Mouse (Mus musculus): ENCODE measurements around the gene Sbf2. TPM values are rescaled to one million over a fixed set of nuclear protein-coding genes. Genes with fewer than 3 reads are reported as not detected.
"Not testable (repeated sequence)": the region's sequence is repeated elsewhere in the genome, so short reads cannot be mapped to it uniquely, and the experiment has no call there.

Sbf2 gene
- polyA plus RNA-seq, 1 experiment = 49.9 TPM

DNA sequence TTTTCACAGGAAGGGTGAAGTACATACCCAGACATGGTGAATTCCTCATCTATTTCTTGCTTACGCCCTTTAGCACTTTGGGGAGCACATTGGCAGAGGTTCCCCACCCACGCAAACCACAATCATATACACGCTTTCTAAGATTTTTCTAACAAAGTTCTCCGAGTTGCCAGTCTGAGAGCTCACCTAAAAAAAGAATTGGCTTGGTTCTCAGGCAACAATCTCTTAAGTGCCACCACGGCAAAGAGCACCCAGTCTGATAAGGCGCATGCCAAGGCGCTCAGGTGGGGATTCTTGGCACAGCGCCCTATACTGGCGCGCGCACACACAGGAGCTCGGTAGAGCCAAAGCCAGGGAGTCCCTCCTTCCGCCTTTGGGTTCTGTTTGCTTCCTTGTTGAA, 10.2 kb upstream of the Sbf2 start:
- no peak overlapping the region for H3K27ac ChIP-seq (ENCODE audit: insufficient read depth, low read depth, low read length)
- H3K4me1 ChIP-seq (ENCODE audit: control insufficient read depth, insufficient read depth, low read length) = peaks cover 11% of the 10 kb centered on the region
- TF ChIP-seq POLR2A (IDR thresholded peaks at IDR 0.05; ENCODE audit: borderline replicate concordance, low read depth, low read length) (no peak), CTCF (IDR thresholded peaks at IDR 0.05; ENCODE audit: low read depth, low read length) (no peak)
- H3K4me3 ChIP-seq (ENCODE audit: insufficient read depth, low read length) = no peak overlapping the region

DNA sequence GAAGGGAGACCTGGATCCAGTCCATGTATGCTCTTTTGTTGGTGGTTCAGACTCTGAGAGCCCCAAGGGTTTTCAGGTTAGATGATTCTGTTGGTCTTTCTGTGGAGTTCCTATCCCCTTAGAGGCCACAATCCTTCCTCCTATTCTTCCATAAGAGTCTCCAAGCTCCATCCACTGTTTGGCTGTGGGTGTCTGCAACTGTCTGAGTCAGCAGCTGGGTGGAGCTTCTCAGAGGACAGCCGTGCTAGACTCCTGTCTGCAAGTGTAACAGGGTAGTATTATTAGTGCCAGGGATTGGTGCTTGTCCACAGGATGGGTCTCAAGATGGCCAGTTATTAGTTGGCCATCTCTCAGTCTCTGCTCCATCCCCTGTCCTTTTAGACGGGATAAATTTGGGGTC, 9.3 kb upstream of the Sbf2 start:
- peaks cover 13% of the 10 kb centered on the region for H3K4me1 ChIP-seq (ENCODE audit: control insufficient read depth, insufficient read depth, low read length)
- TF ChIP-seq CTCF (IDR thresholded peaks at IDR 0.05; ENCODE audit: low read depth, low read length) (no peak), POLR2A (IDR thresholded peaks at IDR 0.05; ENCODE audit: borderline replicate concordance, low read depth, low read length) (no peak)
- H3K27ac ChIP-seq (ENCODE audit: insufficient read depth, low read depth, low read length) = no peak overlapping the region
- H3K4me3 ChIP-seq (ENCODE audit: insufficient read depth, low read length) = no peak overlapping the region

DNA sequence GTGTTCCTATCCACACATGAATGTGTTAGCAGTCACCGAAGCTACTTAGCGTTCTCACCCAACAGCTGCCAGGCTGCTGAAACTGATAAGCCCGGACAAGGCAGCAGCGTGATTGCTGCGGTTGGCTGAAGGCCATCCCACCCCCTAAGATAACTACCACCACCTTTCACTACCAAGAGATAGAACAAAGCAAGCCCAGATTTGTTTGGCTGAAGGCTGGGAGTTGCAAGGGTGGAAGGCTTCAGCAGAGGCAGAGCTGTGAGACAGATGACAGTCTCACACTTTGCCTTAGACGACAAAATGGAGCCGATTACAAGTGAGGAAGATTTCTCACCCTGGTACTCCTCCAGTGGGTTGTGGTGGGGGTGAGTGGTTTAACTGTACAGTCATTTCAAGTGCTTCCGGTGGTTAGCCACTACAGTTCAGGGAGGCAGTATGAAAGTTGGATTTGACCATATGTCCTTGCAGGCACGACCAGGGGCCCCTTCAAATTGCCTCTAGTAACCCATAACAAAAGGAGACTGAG, 4.4 kb upstream of the Sbf2 start:
- Histone ChIP-seq H3K4me3 (ENCODE audit: insufficient read depth, low read length) (no peak overlapping the region), H3K4me1 (ENCODE audit: control insufficient read depth, insufficient read depth, low read length) (peaks cover 22% of the 10 kb centered on the region), H3K27ac (ENCODE audit: insufficient read depth, low read depth, low read length) (no peak overlapping the region)
- TF ChIP-seq POLR2A (IDR thresholded peaks at IDR 0.05; ENCODE audit: borderline replicate concordance, low read depth, low read length) (no peak), CTCF (IDR thresholded peaks at IDR 0.05; ENCODE audit: low read depth, low read length) (no peak)

DNA sequence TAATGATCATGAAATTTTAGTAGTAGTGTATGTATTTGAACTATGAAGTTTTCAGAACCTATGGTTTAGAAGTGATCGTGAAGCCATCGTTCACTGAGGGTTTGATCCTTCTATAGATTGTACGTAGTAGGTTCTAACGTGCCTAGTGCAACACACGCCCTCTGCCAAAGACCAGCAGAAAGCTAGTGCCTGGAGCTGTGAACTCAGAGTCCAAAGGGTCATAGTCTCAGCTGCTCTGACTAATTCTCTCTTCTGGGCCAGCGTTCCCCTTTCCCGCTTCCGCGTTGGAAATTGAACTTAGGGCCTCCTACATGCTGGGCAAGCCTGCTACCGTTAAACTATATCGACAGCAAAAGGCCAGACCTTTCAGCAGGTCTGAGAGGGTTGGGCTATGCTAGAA, 1.1 kb upstream of the Sbf2 start:
- no peak for TF ChIP-seq POLR2A (IDR thresholded peaks at IDR 0.05; ENCODE audit: borderline replicate concordance, low read depth, low read length)
- TF ChIP-seq CTCF (IDR thresholded peaks at IDR 0.05; ENCODE audit: low read depth, low read length) = no peak
- peaks cover 34% of the 10 kb centered on the region for H3K4me1 ChIP-seq (ENCODE audit: control insufficient read depth, insufficient read depth, low read length)
- 0 out of 2 replicates have a peak overlapping the region, but pooled peaks have one; percentile 8 for H3K4me3 ChIP-seq (ENCODE audit: insufficient read depth, low read length)
- H3K27ac ChIP-seq (ENCODE audit: insufficient read depth, low read depth, low read length) = peak overlapping the region; percentile 87

DNA sequence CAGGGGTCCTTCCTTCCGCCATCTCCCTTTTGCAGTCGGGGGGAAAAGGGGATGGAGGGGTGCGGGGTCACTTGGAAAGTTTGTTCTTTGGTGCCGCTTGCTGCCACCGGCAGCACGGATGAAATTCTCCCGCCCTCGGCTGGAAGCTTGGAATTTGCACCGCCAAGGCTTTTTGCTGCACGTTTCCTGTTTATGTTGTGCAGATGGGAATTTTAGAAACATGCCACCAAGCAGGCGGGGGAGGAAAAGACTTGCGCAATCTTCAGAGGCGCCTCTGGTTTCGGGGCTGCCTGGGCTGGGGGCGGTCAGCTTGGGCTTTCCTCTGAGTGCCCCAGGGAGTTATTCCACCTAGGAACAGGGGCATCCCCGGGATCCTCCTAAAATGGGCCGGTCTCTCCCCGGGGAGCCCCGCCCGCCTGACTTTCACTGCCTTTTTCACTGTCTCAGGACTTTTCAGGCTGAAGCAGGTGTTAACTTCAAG, 469 bp upstream of the Sbf2 start:
- Histone ChIP-seq H3K27ac (ENCODE audit: insufficient read depth, low read depth, low read length) (peak overlapping the region; percentile 87), H3K4me1 (ENCODE audit: control insufficient read depth, insufficient read depth, low read length) (peaks cover 31% of the 10 kb centered on the region), H3K4me3 (ENCODE audit: insufficient read depth, low read length) (peak overlapping the region; percentile 72)
- TF ChIP-seq CTCF (IDR thresholded peaks at IDR 0.05; ENCODE audit: low read depth, low read length) (no peak), POLR2A (IDR thresholded peaks at IDR 0.05; ENCODE audit: borderline replicate concordance, low read depth, low read length) (no peak)

DNA sequence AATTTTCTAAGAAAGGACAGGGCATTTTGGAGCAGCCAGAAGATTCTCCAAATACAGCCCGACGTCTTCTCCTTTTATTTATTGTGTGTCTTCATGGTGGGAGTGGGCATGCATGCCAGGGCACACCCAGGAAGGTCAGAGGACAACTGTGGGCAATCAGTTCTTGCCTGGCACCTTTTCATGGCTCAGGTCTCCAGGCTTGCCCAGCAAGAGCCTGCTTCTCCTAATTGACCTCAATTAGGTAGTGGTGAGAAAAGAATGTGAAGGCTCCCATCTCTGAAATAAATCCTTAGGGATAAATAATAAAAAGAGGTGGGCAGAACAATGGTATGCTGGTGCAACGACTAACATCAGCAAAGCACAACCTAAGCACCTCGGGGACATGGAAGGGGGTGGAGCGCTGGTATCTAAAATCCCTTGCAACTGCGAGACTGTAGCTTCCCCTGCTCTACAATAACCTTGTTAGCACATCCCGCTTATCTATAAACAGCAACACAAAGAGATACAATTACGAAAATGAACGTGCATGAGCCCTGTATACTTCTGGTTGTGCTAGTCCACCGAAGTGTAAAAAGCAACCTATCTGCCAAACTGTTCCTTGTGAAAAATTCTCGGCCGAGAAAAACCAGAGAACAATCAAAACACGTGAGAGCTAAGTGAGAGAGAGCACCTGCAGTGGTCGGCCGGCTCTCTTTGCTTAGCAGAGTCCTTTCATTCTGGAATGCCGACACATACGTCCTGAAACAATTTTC, 1.2 kb downstream of the Sbf2 start:
- peaks cover 22% of the 10 kb centered on the region for H3K4me1 ChIP-seq (ENCODE audit: control insufficient read depth, insufficient read depth, low read length)
- peak overlapping the region; percentile 72 for H3K4me3 ChIP-seq (ENCODE audit: insufficient read depth, low read length)
- TF ChIP-seq POLR2A (IDR thresholded peaks at IDR 0.05; ENCODE audit: borderline replicate concordance, low read depth, low read length) = no peak
- TF ChIP-seq CTCF (IDR thresholded peaks at IDR 0.05; ENCODE audit: low read depth, low read length) = no peak
- H3K27ac ChIP-seq (ENCODE audit: insufficient read depth, low read depth, low read length) = peak overlapping the region; percentile 87

DNA sequence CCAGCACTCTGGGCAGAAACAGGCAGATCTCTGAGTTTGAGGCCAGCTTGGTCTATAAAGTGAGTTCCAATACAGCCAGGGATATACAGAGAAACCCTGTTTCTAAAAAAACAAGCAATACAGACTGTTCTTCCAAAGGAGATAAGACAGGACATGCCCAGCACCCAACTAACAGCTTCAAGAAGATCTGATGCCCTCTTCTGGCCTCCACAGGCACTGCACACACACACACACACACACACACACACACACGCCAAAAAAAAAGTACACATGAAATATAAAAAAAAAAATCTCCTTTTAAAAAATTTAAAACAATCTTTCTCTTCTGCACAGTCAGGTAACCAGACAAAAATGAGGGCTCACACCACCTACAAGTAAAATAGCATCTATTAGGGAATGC, 7.8 kb downstream of the Sbf2 start:
- H3K4me3 ChIP-seq (ENCODE audit: insufficient read depth, low read length) = no peak overlapping the region

DNA sequence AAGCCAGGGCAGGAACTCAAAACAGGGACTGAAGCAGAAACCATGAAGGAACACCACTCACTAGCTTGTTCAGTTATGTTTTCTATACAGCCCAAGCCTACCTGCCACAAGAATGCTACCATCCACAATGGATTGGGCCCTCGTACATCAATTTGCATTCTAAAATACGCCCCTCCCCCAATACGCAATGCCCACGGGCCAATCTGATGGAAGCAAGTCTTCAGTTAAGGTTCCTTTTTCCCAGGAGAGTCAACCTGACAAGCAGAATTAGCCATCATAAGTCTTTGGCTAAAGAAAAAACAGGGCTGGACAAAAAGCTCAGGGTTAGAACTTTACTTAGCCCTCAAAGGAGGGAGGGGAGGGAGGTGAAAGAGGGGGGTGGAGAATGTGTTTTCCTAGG, 9.2 kb downstream of the Sbf2 start:
- no peak overlapping the region for H3K27ac ChIP-seq (ENCODE audit: insufficient read depth, low read depth, low read length)
- peaks cover 4% of the 10 kb centered on the region for H3K4me1 ChIP-seq (ENCODE audit: control insufficient read depth, insufficient read depth, low read length)
- no peak overlapping the region for H3K4me3 ChIP-seq (ENCODE audit: insufficient read depth, low read length)
- TF ChIP-seq CTCF (IDR thresholded peaks at IDR 0.05; ENCODE audit: low read depth, low read length) (no peak), POLR2A (IDR thresholded peaks at IDR 0.05; ENCODE audit: borderline replicate concordance, low read depth, low read length) (no peak)

More for the DNA sequence above, 7.8 kb downstream of the Sbf2 start:
- no peak overlapping the region for H3K27ac ChIP-seq (ENCODE audit: insufficient read depth, low read depth, low read length)
- H3K4me1 ChIP-seq (ENCODE audit: control insufficient read depth, insufficient read depth, low read length) = peaks cover 7% of the 10 kb centered on the region
- TF ChIP-seq CTCF (IDR thresholded peaks at IDR 0.05; ENCODE audit: low read depth, low read length) = no peak
- no peak for TF ChIP-seq POLR2A (IDR thresholded peaks at IDR 0.05; ENCODE audit: borderline replicate concordance, low read depth, low read length)

DNA sequence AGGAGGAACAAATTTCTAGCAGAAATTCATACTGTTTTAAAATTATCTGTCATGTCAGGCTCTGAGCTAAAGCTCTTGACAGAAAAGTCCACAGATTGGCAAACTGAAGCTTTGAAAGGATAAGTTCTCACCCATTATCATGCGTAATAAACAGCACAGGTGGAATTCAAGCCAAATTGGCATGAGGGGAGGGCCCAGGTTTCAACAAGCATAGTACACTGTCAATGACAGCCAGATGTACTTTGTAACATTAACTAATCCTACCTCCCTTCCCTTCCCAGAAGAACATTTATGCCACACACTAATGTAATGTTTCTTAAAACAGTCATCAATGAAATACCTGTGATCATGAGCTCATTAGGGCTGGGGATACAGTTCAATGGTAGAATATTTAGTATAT, 17.6 kb downstream of the Sbf2 start:
- Histone ChIP-seq H3K4me1 (ENCODE audit: control insufficient read depth, insufficient read depth, low read length) (peaks cover 12% of the 10 kb centered on the region), H3K27ac (ENCODE audit: insufficient read depth, low read depth, low read length) (no peak overlapping the region), H3K4me3 (ENCODE audit: insufficient read depth, low read length) (no peak overlapping the region)
- TF ChIP-seq CTCF (IDR thresholded peaks at IDR 0.05; ENCODE audit: low read depth, low read length) = no peak
- no peak for TF ChIP-seq POLR2A (IDR thresholded peaks at IDR 0.05; ENCODE audit: borderline replicate concordance, low read depth, low read length)

DNA sequence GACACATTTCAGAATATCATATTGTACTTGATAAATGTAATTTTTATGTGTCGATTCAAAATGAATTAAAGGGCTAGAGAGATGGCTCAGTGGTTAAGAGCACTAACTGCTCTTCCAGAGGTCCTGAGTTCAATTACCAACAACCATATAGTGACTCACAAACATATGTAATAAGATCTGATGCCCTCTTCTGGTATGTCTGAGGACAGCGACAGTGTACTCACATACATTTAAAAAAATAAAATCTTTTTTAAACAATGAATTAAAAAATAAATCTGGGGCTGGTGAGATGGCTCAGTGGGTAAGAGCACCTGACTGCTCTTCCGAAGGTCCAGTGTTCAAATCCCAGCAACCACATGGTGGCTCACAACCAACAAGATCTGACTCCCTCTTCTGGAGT, 20.7 kb downstream of the Sbf2 start:
- TF ChIP-seq CTCF (IDR thresholded peaks at IDR 0.05; ENCODE audit: low read depth, low read length) = 0 out of 2 replicates have a peak, but pooled peaks have one; percentile 11
- H3K4me1 ChIP-seq (ENCODE audit: control insufficient read depth, insufficient read depth, low read length); H3K27ac ChIP-seq (ENCODE audit: insufficient read depth, low read depth, low read length); H3K4me3 ChIP-seq (ENCODE audit: insufficient read depth, low read length): not testable (repeated sequence)
